Mouse (Mus musculus) ovary, postnatal 36 days (tissue): ENCODE results near the gene Gm5475.

Experiments
- DNase-seq: peaks from one replicate; pipeline ENCODE4 v3.0.0; 2022; ENCODE audit warnings: low spot score, mixed read lengths

Gene Gm5475

GRCm38 (mm10) chr15:100451245-100451644 lies 29.3 kb downstream of the Gm5475 start:
- DNase-seq, result peak; percentile 29

- DNase-seq, result no peak
Measured at GRCm38 (mm10) chr15:100452486-100452885, 30.5 kb downstream of the Gm5475 start.

GRCm38 (mm10) chr15:100456356-100456991 lies 34.5 kb downstream of the Gm5475 start:
- no peak for DNase-seq

GRCm38 (mm10) chr15:100457340-100457739 lies 35.4 kb downstream of the Gm5475 start:
- DNase-seq, result peak; percentile 65

GRCm38 (mm10) chr15:100458055-100458454 lies 36.1 kb downstream of the Gm5475 start:
- peak; percentile 40 for DNase-seq

- DNase-seq, result no peak
Measured at GRCm38 (mm10) chr15:100460942-100461341, 39.0 kb downstream of the Gm5475 start.

- no peak for DNase-seq
Measured at GRCm38 (mm10) chr15:100461646-100462045, 39.7 kb downstream of the Gm5475 start.

- DNase-seq, result no peak
Measured at GRCm38 (mm10) chr15:100462086-100462485, 40.1 kb downstream of the Gm5475 start.

- DNase-seq, result peak; percentile 62
Measured at GRCm38 (mm10) chr15:100463712-100464111, 41.8 kb downstream of the Gm5475 start.

GRCm38 (mm10) chr15:100465432-100465831 lies 43.5 kb downstream of the Gm5475 start:
- no peak for DNase-seq

GRCm38 (mm10) chr15:100467738-100468137 lies 45.8 kb downstream of the Gm5475 start:
- DNase-seq, result no peak

- DNase-seq, result peak; percentile 90
Measured at GRCm38 (mm10) chr15:100468295-100469188, 46.6 kb downstream of the Gm5475 start, which contains the start of gene Letmd1. TSS of gene Letmd1 (plus strand) at chr15:100469023.

- no peak for DNase-seq
Measured at GRCm38 (mm10) chr15:100469189-100469545, 47.2 kb downstream of the Gm5475 start.

GRCm38 (mm10) chr15:100470037-100470436 lies 48.1 kb downstream of the Gm5475 start:
- DNase-seq, result no peak

GRCm38 (mm10) chr15:100473926-100474503 lies 52.1 kb downstream of the Gm5475 start:
- DNase-seq, result no peak
